Mouse (Mus musculus) subcutaneous adipose tissue, adult 2 months (tissue): Measurements from ENCODE around the gene Prdx1. TPM values are rescaled to one million over a fixed set of nuclear protein-coding genes. Genes with fewer than 3 reads are reported as not detected.

ENCODE experiments used
- polyA plus RNA-seq: library from polyadenylated mRNA; depleted of rRNA; stranded (reverse); fragments of >200 nt; gene quantifications from 2 replicates; pipeline ENCODE4 v1.2.3, GENCODE M21; 2012; ENCODE audit warnings: low replicate concordance; rRNA removed

Prdx1 gene
- 206 and 234 TPM in 2 replicates for polyA plus RNA-seq

GRCm38 (mm10) chr4:116685402-116686061 is at the start of gene Prdx1:
Gene Prdx1 (plus strand): TSS chr4:116685544.

GRCm38 (mm10) chr4:116650924-116651796 is 34.2 kb upstream of the Prdx1 start, which contains the start of gene Akr1a1:
Gene Akr1a1 (minus strand): TSS chr4:116651680.

GRCm38 (mm10) chr4:116708201-116708764 is 22.9 kb downstream of the Prdx1 start, which contains the start of the genes Mmachc and Ccdc163:
Gene Mmachc (minus strand): TSS chr4:116708406.
Gene Ccdc163 (plus strand): TSS chr4:116708509.

GRCm38 (mm10) chr4:116720343-116721097 is 35.2 kb downstream of the Prdx1 start, which contains the start of gene Tesk2:
Gene Tesk2 (plus strand): TSS chr4:116720948.

Other genes starting within 250 kb of the Prdx1 start
- 46.6 and 72.9 TPM in 2 replicates for gene Mast2, start 221.4 kb upstream of the Prdx1 start, polyA plus RNA-seq
- gene Ipp, start 178.0 kb upstream of the Prdx1 start, polyA plus RNA-seq, result 3.8 and 4.1 TPM in 2 replicates
- gene Tmem69, start 129.6 kb upstream of the Prdx1 start, polyA plus RNA-seq, result 7.0 and 8.5 TPM in 2 replicates
- 51.2 and 60.9 TPM in 2 replicates for gene Gpbp1l1, start 127.9 kb upstream of the Prdx1 start, polyA plus RNA-seq
- 8.5 and 14.9 TPM in 2 replicates for gene Ccdc17, start 88.9 kb upstream of the Prdx1 start, polyA plus RNA-seq
- 1.8 and 7.7 TPM in 2 replicates for gene Nasp, start 57.6 kb upstream of the Prdx1 start, polyA plus RNA-seq
- gene Akr1a1, start 33.9 kb upstream of the Prdx1 start, polyA plus RNA-seq, result 756 and 760 TPM in 2 replicates
- 23.9 and 35.4 TPM in 2 replicates for gene Mmachc, start 22.9 kb downstream of the Prdx1 start, polyA plus RNA-seq
- 21.5 and 47.7 TPM in 2 replicates for gene Ccdc163, start 23.0 kb downstream of the Prdx1 start, polyA plus RNA-seq
- gene Tesk2, start 35.4 kb downstream of the Prdx1 start, polyA plus RNA-seq, result 3.4 and 4.5 TPM in 2 replicates
- gene Toe1, start 122.1 kb downstream of the Prdx1 start, polyA plus RNA-seq, result 22.5 and 36.4 TPM in 2 replicates
- gene Mutyh, start 122.2 kb downstream of the Prdx1 start, polyA plus RNA-seq, result 7.7 and 12.9 TPM in 2 replicates
- 1.5 and 2.3 TPM in 2 replicates for gene Hpdl, start 136.2 kb downstream of the Prdx1 start, polyA plus RNA-seq
- gene Zswim5, start 191.8 kb downstream of the Prdx1 start, polyA plus RNA-seq, result 0.10 and 0.91 TPM in 2 replicates